Mouse (Mus musculus): ENCODE measurements around the gene 3110040N11Rik.
"Not testable (repeated sequence)": the region's sequence is repeated elsewhere in the genome, so short reads cannot be mapped to it uniquely, and the experiment has no call there.

Gene 3110040N11Rik

DNA sequence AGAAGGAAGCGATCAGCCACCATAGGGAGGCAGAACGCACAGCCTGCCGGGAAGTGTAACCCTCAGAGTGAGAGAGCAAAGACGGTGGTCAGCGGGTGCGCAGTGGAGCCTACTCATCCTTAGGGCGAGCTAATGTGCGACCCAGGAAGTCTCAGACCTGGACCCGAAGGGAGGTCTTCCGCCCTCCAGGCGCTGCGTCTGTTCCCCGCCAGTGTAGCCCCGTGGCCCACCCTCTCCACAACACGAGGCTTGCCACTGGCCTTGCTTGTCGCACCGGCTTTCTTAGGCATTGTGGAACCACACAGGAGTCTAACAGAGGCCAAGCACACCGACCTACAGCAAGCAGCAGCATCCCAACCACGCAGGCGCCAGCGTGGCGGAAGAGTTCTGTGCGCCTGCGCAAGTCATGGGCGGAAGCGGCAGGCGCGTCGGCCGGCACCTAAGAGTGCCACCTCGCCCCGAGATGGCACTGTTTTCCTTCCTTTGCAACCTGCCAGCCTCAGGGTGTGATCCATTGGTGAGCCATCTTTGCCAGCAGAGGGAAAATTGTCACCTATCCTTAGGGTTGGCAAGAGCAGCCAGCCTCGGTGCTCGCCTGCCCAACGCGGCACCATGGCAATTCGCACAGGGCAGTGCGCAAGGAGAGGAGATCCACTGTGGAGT, at the start of gene 3110040N11Rik:
Gene 3110040N11Rik (minus strand): TSS at position 384 of the 663 bp plus-strand sequence.
- DNase-seq (ENCODE audit: low spot score): peak; percentile 84

DNA sequence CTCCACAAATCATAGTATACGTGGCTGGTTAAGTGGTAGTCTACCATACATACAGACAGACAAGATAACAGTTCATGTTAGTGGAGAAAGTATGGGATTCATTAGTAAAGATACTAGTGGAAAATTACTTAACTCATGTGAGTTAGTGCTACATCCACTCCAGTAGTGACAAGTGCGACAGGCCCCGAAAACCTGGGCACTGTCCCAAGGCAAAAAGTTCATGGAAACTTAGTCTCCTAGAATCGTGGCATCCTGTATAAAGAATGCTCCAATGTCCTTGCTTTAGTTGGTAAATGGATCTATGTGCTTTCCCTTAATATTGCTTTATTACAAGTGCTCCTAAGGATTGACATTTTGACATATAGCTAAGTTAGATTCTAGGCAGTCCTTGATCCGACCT, 48.5 kb upstream of the 3110040N11Rik start:
- not testable (repeated sequence) for DNase-seq (ENCODE audit: low spot score)

DNA sequence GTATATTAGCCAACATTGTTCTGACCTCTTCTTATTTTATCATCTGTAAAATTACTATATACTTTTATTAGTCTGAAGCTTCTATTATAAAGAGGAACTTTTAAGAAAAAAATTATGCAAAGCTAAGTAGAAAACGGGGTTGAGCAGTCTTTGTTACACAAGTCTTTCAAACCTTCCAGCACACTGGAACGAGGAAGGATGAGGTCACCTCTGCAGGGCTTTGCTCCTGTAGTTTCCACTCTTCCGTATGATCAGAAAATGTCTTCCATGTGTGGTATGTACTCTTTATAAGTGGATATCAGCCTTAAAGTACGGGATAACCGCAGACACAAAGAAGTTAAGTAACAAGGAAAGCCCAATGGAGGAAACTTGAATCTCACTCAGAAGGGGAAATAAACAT, 46.2 kb upstream of the 3110040N11Rik start:
- no peak for DNase-seq (ENCODE audit: low spot score)

DNA sequence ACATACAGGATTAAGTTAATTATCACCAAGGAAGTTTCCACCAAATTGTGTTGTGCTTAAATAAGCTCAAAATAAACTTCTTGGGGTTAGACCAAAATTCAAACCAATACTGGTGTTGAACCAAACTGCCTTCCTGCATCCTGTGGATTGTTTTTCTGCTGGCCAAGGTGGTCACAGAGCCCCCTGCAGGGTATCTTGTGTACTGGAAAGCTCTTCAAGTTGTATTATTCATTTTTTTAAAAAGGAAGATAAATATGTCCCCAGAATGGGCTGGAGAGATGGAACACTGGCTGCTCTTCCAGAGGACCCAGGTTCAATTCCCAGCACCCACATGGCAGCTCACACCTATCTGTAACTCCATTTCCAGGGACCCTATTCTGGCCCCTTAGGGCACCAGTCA, 45.6 kb upstream of the 3110040N11Rik start:
- no peak for DNase-seq (ENCODE audit: low spot score)

DNA sequence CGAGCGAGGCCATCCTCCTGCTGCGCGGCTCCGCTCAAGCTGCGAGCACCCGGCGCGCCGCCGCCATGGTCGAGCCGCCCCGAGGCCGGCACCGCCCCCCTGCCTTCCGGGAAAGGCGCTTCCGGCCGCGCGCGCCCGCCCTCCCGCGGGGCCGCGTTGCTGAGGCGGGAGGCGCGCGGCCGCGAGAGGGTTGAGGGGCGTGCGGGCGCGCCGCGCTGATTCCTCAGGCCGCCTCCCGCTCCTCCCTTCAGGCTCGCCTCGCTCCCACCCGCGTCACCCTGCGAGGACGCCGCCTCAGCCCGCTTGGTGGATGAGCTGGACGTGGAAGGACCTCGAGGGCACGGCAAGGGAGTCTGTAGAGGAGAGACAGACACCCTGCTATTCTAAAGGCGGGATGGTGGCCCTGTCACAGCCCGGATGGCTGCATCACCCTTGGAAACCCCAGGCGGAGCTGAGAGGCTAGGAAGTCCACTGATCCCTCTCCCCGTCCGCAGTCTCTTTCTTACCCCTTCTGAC, 40.2 kb upstream of the 3110040N11Rik start, which contains the start of gene Btbd1:
Gene Btbd1 (minus strand): TSS at position 53 of the 516 bp plus-strand sequence.
- DNase-seq (ENCODE audit: low spot score): peak; percentile 83

DNA sequence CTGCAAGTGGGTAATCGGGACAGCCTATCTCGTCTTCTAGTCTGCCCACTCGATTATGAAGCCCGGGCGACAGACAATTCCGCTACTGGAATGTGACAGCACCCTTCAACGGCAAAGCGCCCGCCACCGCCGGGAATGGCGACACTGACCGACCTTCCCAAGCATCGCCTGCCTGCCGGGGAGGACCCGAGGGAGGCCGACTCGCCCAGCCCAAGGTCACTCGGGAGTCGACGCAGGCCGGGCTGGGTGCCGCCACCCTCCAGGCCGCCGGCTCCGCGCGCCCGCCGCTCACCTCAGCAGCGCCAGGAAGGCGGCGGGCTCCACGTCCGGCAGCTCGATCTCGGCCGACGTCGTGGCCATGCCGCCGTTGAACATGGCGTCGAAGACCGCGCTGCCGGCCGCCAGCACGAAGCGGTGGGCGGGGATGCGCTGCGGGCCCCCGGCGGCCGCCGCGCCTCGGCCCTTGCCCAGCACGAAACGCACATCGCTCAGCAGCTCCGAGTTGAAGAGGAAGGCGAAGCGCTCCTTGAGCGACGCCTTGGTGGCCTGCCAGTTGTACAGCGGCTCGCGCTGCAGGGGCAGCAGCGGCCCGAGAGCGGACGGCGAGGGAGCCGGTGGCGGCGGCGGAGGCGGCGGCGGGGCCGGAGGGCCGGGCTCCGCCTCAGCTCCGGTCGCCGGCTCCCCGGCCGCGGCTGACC, 39.6 kb upstream of the 3110040N11Rik start:
- peak; percentile 50 for DNase-seq (ENCODE audit: low spot score)

DNA sequence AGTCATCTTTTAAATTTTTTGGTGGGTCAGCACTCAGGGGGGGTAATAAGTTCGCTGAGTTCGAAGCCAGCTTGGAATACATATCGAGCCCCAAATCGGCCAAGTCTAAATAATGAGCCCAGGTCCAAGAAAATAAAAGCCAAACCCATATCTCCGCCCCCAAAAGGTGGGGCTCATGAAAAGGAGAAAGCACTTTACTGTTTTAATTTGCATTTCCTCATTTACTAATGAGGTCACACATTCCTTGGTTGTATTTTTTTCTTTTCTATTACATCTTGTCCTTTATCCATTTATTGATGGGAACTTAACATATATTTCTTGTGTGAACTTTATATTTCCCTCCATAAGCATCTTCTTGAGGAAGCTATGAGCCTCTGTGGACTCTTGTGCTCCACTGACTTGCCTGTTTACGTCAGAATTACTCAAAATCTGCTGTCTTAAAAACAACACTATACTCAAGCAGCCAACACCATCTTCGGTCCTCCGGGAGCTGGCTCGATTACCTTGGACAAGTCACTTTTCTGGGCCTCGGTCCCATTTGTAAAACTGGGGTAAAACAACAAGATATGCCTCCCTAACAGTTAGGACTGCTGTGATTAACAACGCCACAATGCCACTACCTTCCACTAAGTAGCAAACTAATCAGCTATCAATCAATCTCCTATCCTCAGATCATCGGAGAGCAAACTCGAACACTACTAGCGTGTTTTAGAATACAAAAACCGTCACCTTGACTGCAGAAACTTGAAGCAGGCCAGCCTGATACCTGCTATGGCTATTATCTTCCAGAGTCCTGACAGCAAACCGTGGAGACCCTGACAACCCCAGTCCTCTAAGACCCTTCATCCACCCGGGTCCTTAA, 38.8 kb upstream of the 3110040N11Rik start:
- no peak for DNase-seq (ENCODE audit: low spot score)

DNA sequence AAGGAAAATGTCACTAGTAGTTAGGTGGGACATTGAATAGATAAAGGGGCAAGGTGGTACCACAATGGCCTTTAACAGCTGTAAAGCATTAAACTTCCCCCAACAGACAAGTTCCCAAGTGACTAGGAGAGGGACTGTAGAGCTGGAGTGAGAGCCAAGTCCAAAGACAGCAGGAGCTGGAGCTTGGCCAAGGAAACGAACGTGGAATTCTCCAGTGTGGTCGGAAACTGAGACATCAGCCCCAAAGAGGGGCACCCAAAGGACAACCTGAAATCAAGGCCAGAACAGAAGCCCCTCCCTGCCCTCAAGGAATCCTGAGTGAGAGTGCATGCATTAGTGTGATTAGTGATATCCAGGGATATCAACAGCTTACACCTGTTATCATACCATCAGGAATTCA, 36.1 kb upstream of the 3110040N11Rik start:
- peak; percentile 25 for DNase-seq (ENCODE audit: low spot score)

DNA sequence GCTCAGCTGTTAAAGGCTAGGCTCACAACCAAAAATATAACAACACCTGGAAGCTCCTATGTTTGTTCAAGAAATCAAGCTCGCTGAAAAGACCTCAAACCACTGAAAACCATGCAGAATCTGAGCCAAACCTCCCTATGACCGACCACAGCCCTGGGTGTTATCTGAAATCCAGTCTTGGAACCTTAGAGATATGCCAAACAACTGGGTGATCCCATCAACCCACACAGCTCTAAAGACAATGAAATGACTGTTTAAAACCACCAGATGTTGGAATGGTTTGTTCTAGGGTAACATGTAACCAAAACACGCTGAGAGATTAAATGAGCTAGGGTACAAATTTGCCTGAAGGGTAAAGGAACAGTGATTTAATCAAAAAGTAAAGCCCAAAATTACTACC, 35.6 kb upstream of the 3110040N11Rik start:
- no peak for DNase-seq (ENCODE audit: low spot score)

DNA sequence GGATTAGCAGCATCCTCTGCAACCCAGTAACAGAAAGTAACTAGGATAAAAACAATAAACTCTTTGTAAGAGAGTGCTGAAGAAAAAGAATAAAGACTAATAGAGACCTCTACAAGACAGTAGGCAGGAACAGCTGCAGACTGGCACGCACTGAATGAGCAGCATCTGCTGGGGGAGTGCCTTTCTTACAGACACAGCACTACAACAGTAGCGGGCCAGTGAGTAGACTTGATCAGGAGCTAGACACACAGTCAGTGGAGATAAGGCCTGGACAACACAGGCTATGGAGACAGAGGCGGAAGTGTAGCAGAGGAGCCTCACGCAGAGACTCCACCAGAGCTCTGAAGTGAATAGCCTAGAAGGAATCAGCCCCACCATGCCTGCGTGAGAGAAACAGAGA, 16.8 kb upstream of the 3110040N11Rik start:
- no peak for DNase-seq (ENCODE audit: low spot score)

DNA sequence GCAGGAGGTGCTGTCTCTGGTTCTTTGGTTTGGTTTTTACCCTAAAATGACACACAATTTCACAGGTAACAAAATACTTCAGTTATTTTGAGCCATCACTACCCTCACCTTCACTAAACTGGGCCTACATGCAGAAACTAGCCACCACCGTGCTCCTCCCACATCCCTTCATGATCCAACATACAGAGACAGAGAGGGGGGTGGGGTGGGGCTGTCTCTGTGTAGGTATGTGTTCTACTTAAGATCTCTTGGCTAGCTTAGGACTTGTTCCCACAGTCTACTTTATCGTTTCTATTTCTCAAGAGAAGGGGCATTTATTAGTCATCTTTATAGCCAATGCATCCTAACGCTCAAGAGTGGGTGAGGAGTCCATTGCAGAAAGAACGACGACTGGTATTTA, 742 bp downstream of the 3110040N11Rik start:
- DNase-seq (ENCODE audit: low spot score): peak; percentile 24

DNA sequence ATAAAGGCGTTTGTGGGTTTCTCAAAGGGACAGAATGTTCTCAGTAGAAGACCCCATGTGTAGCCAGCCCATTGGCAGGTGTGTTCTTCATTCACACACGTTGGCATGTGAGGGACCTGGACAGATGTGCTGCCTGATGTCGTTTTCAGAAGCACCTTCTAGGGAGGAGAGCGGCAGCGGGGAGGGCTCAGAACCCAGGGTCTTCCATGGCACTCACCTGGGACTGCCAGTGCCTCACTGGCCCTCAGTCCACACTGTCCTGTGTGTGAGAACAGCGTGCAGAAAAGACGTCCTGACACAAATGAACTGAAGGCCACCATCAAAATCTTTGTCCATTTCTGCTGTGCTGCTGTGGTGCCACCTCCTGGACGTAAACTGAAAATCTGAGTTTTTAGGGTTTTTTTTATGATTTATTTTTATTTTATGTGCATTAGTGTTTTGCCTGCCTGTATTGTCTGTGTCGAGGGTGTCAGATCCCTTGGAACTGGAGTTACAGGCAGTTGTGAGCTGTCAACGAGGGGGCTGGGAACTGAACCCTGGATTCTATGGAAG, 11.5 kb downstream of the 3110040N11Rik start:
- DNase-seq (ENCODE audit: low spot score): no peak

DNA sequence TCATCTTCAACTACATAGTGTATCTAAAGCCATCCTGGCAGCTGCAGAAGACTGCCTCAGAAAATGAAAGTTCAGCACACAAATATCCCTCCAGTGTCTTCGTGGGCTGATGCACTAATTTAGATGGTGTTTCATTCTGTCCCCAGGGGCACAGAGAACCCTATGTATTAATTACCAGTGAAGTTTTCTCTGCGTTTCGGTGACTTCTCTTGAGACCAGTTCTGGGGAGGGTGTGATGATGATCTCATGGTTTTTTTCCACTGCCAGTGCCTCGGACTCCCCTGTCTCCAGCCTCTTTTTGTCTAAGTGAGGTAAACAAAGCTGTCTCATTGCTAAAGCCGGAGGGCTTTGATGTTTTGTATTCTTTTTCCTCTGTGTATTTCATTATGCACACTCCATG, 14.0 kb downstream of the 3110040N11Rik start:
- no peak for DNase-seq (ENCODE audit: low spot score)

DNA sequence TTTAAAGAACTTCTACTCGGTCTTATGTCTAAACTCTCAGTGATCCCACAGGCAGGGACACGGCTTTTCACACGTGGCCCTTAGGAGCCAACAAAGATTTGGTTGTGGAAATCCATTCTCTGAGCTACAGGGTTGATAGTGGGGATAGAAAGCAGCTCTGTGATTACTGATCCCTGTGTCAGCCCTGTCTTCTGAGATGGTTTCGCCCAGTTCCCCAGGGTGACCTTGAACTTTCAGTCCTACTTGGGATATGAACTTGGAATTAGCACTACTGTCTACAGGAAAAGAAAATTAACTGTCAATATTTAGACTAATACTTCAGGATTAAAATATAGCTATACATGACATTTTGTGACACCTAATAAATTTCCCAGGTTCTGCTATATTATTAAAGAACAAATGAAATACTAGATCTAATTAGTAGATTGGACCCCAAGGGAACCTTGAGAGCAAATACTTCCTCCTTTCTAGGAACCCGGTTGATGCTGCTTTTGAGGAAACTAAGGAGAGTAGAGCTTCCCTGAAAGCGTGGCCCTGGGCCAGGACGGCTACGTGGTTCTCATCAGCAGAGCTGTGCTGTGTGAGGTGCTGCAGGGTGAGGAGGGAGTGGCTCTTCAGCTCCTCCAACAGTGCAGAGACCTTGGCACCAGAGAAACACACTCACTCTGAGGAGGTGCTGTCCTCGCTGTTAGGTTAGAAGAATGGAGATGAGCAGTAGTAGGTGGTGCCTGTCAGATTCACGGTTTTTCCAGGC, 16.3 kb downstream of the 3110040N11Rik start:
- no peak for DNase-seq (ENCODE audit: low spot score)

DNA sequence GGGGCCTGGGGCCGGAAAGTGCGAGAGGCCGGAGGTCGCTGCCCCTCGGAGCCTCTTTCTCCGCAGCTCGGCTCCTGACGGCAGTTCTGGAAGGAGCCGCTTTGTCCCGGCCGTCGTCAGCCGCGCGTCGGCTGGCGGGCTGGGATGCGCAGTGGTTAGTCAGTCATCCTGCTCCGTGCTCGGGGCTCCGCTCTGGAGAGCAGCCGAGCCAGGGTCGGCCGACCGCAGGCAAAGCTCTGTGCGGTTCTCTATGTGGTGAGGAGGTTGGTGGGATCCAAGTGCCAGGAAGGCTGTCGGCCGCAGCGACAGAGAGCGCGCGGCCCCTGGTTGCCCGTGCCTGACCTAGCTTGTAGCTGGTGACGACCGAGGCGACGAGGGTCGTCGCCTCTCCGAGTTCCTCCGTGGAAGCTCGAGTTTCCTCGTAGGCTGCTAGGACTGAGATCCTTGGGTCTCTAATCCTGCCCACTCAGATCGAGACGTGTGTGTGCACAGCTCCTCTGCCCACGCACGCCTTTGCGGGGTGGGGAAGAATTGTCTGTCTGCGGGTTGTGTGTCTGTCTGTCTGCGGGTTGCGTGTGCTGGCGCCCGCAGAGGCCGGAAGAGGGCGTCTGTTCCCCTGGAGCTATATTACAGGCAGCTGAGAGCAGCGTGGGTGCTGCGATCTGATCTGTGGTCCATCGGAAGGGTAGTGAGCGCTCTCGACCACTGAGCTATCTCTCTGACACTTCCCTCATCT, 26.0 kb downstream of the 3110040N11Rik start:
- DNase-seq (ENCODE audit: low spot score): no peak

DNA sequence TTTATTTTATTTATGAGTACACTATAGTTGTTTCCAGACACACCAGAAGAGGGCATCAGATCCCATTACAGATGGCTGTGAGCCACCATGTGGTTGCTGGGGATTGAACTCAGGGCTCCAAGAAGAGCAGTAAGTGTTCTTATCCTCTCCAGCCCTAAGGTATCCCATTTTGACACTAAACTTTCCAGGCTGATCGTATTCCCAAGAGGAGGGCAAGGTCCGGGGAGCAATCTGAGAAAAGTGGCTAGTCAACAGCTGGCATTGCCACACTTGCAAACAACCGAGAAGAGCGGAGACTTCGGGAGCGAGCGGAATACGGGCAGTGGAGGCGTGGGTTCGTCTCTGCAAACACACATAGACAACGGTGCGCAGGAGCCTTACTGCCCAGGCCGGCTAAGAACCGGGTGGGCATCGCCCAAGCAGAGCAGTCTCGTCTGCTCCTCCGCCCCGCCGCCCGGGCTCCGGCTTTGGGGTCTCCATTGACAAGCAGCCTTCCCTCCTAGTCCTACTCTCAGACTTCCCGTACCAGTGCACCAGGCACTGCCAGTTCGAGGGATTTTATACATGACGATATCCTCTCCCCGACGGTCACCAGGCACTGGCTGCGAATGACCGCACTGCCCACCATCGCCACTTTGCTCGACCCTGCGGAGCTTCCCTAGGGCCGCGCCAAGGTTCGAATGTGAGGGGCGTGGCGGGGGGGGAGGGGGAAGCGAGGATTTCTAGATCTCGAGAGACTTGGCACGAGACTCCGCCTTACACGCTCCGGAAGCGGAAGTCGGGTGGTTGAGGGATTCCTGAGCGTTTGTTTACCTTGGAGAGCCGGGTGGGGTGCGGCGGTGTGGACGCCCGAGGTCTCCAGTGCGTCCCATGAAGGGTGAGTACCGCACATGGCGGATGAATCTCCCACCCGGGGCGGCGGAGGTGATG, 26.8 kb downstream of the 3110040N11Rik start, which contains the start of gene Ramac:
Gene Ramac (plus strand): TSS at position 746 of the 930 bp plus-strand sequence.
- peak; percentile 92 for DNase-seq (ENCODE audit: low spot score)

DNA sequence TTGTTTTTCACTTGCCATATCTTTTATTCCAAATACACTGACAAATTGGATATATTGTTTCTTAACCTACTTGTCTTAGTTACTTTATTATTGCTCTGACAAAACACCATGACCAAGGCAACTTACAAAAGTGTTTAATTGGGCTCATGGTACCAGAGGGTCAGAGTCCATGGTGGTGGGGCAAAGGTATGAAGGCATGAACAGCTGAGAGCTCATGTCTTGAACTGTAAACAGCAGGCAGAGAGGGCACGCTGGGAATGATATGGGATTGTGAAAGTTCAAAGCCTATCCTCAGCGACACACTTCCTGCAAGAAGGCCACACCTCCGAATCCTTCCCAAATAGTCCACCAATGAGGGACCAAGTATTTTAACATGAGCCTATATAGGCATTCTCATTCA, 41.3 kb downstream of the 3110040N11Rik start:
- DNase-seq (ENCODE audit: low spot score): no peak

DNA sequence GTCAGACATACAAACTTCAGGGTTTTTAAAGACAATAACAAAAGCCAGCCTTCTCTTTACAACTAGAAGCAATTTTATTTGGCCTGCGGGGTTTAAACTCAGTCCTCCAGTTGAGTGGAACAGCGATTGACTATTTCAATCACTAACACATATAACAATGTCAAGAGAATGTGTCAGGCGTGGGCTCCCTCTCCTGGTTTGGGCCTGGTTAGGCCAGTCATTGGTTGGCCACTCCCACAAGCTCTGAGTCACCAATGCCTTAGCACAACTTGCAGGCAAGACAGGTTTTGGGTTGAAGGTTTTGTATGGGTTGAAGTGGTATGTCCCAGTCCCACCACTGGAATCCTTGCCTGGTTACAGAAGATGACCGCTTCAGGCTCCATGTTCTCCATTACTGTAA, 45.1 kb downstream of the 3110040N11Rik start:
- DNase-seq (ENCODE audit: low spot score): peak; percentile 77

DNA sequence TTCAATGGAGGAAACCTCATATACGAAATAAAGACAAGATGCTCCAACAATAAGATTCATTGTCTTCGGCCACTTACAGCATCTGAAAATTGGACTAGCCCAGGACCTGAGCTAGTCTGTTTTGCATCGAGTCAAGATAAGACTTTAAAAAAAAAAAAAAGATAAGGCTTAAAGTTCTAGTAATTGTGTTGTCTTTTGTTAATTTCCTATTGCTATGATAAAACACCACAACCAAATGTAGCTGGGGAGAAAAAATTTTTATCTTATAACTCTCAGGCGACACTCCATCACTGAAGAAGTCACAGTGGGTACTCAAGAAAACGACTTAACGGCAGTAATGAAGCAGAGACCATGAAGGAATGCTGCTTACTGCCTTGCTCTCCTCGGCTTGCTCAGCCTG, 49.3 kb downstream of the 3110040N11Rik start:
- no peak for DNase-seq (ENCODE audit: low spot score)
